Mouse (Mus musculus) stomach, embryonic 14.5 days (tissue): ENCODE results near the gene Acyp2. TPM values are rescaled to one million over a fixed set of nuclear protein-coding genes. Genes with fewer than 3 reads are reported as not detected.
"Not testable (repeated sequence)": the region's sequence is repeated elsewhere in the genome, so short reads cannot be mapped to it uniquely, and the experiment has no call there.

Experiments
- ATAC-seq: fragments of 200-750 bp; cut with Nextera tagmentation; 2 replicates; pipeline ENCODE4 v1.8.0; 2017; ENCODE audit warnings: low read depth, moderate TSS enrichment; ENCODE audit not compliant: insufficient number of reproducible peaks, insufficient read depth, low FRiP score
- H3K27ac ChIP-seq: fragments of 300-500 bp; sonication (generic); 2 replicates; pipeline ENCODE4 v1.5.1; 2014; ENCODE audit warnings: mild to moderate bottlenecking, low read length, moderate library complexity, mixed read lengths
- H3K27me3 ChIP-seq: fragments of 300-500 bp; sonication (generic); 2 replicates; pipeline ENCODE4 v1.6.1; 2014; ENCODE audit warnings: low read length, control low read depth, mixed read lengths; ENCODE audit not compliant: control insufficient read depth, insufficient read depth
- H3K36me3 ChIP-seq: fragments of 300-500 bp; sonication (generic); 2 replicates; pipeline ENCODE4 v1.6.1; 2014; ENCODE audit warnings: mild to moderate bottlenecking, control low read depth, low read length, moderate library complexity, mixed read lengths; ENCODE audit not compliant: control insufficient read depth, insufficient read depth
- H3K4me1 ChIP-seq: fragments of 300-500 bp; sonication (generic); 2 replicates; pipeline ENCODE4 v1.6.1; 2014; ENCODE audit warnings: low read length, control low read depth, mixed read lengths; ENCODE audit not compliant: control insufficient read depth, insufficient read depth
- H3K4me2 ChIP-seq: fragments of 300-500 bp; sonication (generic); replicated peaks from 2 replicates; pipeline ENCODE4 v1.6.1; 2014; ENCODE audit warnings: low read depth, low read length, control low read depth
- H3K4me3 ChIP-seq: fragments of 300-500 bp; sonication (generic); 2 replicates; pipeline ENCODE4 v1.5.1; 2014; ENCODE audit warnings: low read depth, low read length, control low read depth
- H3K9ac ChIP-seq: fragments of 300-500 bp; sonication (generic); replicated peaks from 2 replicates; pipeline ENCODE4 v1.6.1; 2014; ENCODE audit warnings: low read depth, mild to moderate bottlenecking, control low read depth, low read length, moderate library complexity, mixed read lengths
- H3K9me3 ChIP-seq: fragments of 300-500 bp; sonication (generic); 2 replicates; pipeline ENCODE4 v1.6.1; 2016; ENCODE audit warnings: low read depth, low read length, control low read depth; ENCODE audit not compliant: control insufficient read depth
- WGBS: fragments of 180-500 bp; shearing (Covaris S2); extraction: QIAGEN DNeasy Blood & Tissue Kit; methylation state at CpG from one replicate; pipeline ENCODE4 v1.1.7; 2014; 5-methylcytosine and 5-hydroxymethylcytosine counted together
- polyA plus RNA-seq: library from polyadenylated mRNA; unstranded; fragments of >200 nt; fragmentation: Nextera tagmentation; extraction: Ambion mirVana; gene quantifications from 2 replicates; pipeline ENCODE4 v1.2.1, GENCODE M21; 2014

Gene Acyp2
- polyA plus RNA-seq, 1 experiment from 2014 or later: 15.2 TPM

GRCm38 (mm10) chr11:30635674-30636073 lies 13.7 kb downstream of the Acyp2 start:
- H3K4me3 ChIP-seq: no peak overlapping the region
- WGBS: 93% methylated on average over 1 of the region's 1 CpGs
- no peak overlapping the region for H3K27ac ChIP-seq
- no peaks in the 10 kb centered on the region for H3K36me3 ChIP-seq
- no peaks in the 10 kb centered on the region for H3K27me3 ChIP-seq
- H3K9me3 ChIP-seq: no peaks in the 10 kb centered on the region
- H3K9ac ChIP-seq: no peak overlapping the region
- ATAC-seq: no peak
- no peaks in the 10 kb centered on the region for H3K4me1 ChIP-seq
- no peak overlapping the region for H3K4me2 ChIP-seq

- H3K4me3 ChIP-seq: no peak overlapping the region
- H3K27ac ChIP-seq: no peak overlapping the region
- no peaks in the 10 kb centered on the region for H3K27me3 ChIP-seq
- no peaks in the 10 kb centered on the region for H3K9me3 ChIP-seq
- WGBS: 81% methylated on average over 6 of the region's 6 CpGs
- no peaks in the 10 kb centered on the region for H3K36me3 ChIP-seq
- H3K4me2 ChIP-seq: no peak overlapping the region
- ATAC-seq: no peak
- H3K4me1 ChIP-seq: no peaks in the 10 kb centered on the region
- no peak overlapping the region for H3K9ac ChIP-seq
Measured at GRCm38 (mm10) chr11:30630514-30630913, 18.9 kb downstream of the Acyp2 start.

- Histone ChIP-seq H3K4me3 (no peak overlapping the region), H3K9ac (no peak overlapping the region), H3K9me3 (no peaks in the 10 kb centered on the region), H3K27ac (no peak overlapping the region), H3K27me3 (no peaks in the 10 kb centered on the region), H3K36me3 (no peaks in the 10 kb centered on the region), H3K4me2 (no peak overlapping the region), H3K4me1 (no peaks in the 10 kb centered on the region)
- 68% methylated on average over 2 of the region's 2 CpGs for WGBS
- ATAC-seq: no peak
Measured at GRCm38 (mm10) chr11:30623218-30623617, 26.2 kb downstream of the Acyp2 start.

- not testable (repeated sequence) for H3K27ac ChIP-seq, H3K4me1 ChIP-seq, ATAC-seq, H3K9ac ChIP-seq, H3K9me3 ChIP-seq, H3K4me2 ChIP-seq, H3K4me3 ChIP-seq, H3K27me3 ChIP-seq, H3K36me3 ChIP-seq
- 85% methylated on average over 1 of the region's 1 CpGs for WGBS
Measured at GRCm38 (mm10) chr11:30621386-30622363, 27.7 kb downstream of the Acyp2 start.

GRCm38 (mm10) chr11:30618235-30618634 lies 31.2 kb downstream of the Acyp2 start:
- no peak overlapping the region for H3K27ac ChIP-seq
- H3K27me3 ChIP-seq: no peaks in the 10 kb centered on the region
- H3K36me3 ChIP-seq: no peaks in the 10 kb centered on the region
- no peak overlapping the region for H3K9ac ChIP-seq
- H3K4me2 ChIP-seq: no peak overlapping the region
- H3K9me3 ChIP-seq: no peaks in the 10 kb centered on the region
- H3K4me3 ChIP-seq: no peak overlapping the region
- no peak for ATAC-seq
- no peaks in the 10 kb centered on the region for H3K4me1 ChIP-seq
- WGBS: 85% methylated on average over 4 of the region's 4 CpGs

- H3K27me3 ChIP-seq: no peaks in the 10 kb centered on the region
- H3K4me2 ChIP-seq: no peak overlapping the region
- no peaks in the 10 kb centered on the region for H3K4me1 ChIP-seq
- no peak overlapping the region for H3K9ac ChIP-seq
- H3K36me3 ChIP-seq: no peaks in the 10 kb centered on the region
- no peaks in the 10 kb centered on the region for H3K9me3 ChIP-seq
- no peak overlapping the region for H3K27ac ChIP-seq
- ATAC-seq: no peak
- WGBS: 37% methylated on average over 2 of the region's 2 CpGs
- no peak overlapping the region for H3K4me3 ChIP-seq
Measured at GRCm38 (mm10) chr11:30617571-30618097, 31.8 kb downstream of the Acyp2 start.

GRCm38 (mm10) chr11:30615977-30616376 lies 33.4 kb downstream of the Acyp2 start:
- no peak for ATAC-seq
- Histone ChIP-seq H3K27ac (no peak overlapping the region), H3K4me1 (no peaks in the 10 kb centered on the region), H3K9me3 (no peaks in the 10 kb centered on the region), H3K9ac (no peak overlapping the region), H3K4me3 (no peak overlapping the region), H3K36me3 (no peaks in the 10 kb centered on the region), H3K4me2 (no peak overlapping the region), H3K27me3 (no peaks in the 10 kb centered on the region)
- 72% methylated on average over 1 of the region's 1 CpGs for WGBS

- Histone ChIP-seq H3K36me3 (no peaks in the 10 kb centered on the region), H3K27me3 (no peaks in the 10 kb centered on the region), H3K4me3 (no peak overlapping the region), H3K27ac (no peak overlapping the region), H3K9ac (no peak overlapping the region), H3K9me3 (no peaks in the 10 kb centered on the region), H3K4me1 (no peaks in the 10 kb centered on the region), H3K4me2 (no peak overlapping the region)
- no peak for ATAC-seq
- 79% methylated on average over 1 of the region's 1 CpGs for WGBS
Measured at GRCm38 (mm10) chr11:30613916-30614546, 35.4 kb downstream of the Acyp2 start.
